Mouse (Mus musculus) kidney, embryonic 16.5 days (tissue): ENCODE data around the gene Cyp2b19. TPM values are rescaled to one million over a fixed set of nuclear protein-coding genes. Genes with fewer than 3 reads are reported as not detected.

Source experiments
- ATAC-seq: fragments of 200-750 bp; cut with Nextera tagmentation; 2 replicates; pipeline ENCODE4 v1.8.0; 2017; ENCODE audit warnings: moderate TSS enrichment; ENCODE audit not compliant: low FRiP score, low TSS enrichment
- H3K27ac ChIP-seq: fragments of 300-500 bp; sonication (generic); 2 replicates; pipeline ENCODE4 v1.5.1; 2014; ENCODE audit warnings: low read length
- H3K27me3 ChIP-seq: fragments of 300-500 bp; sonication (generic); 2 replicates; pipeline ENCODE4 v1.6.1; 2014; ENCODE audit warnings: low read length, control low read depth, mixed read lengths; ENCODE audit not compliant: insufficient read depth
- H3K36me3 ChIP-seq: fragments of 300-500 bp; sonication (generic); 2 replicates; pipeline ENCODE4 v1.6.1; 2014; ENCODE audit warnings: low read length, control low read depth, mixed read lengths; ENCODE audit not compliant: insufficient read depth
- H3K4me1 ChIP-seq: fragments of 300-500 bp; sonication (generic); 2 replicates; pipeline ENCODE4 v1.6.1; 2014; ENCODE audit warnings: low read length, control low read depth, mixed read lengths; ENCODE audit not compliant: insufficient read depth
- H3K4me2 ChIP-seq: fragments of 300-500 bp; sonication (generic); replicated peaks from 2 replicates; pipeline ENCODE4 v1.6.1; 2014; ENCODE audit warnings: low read depth, low read length
- H3K4me3 ChIP-seq: fragments of 300-500 bp; sonication (generic); 2 replicates; pipeline ENCODE4 v1.5.1; 2014; ENCODE audit warnings: mild to moderate bottlenecking, low read length
- H3K9ac ChIP-seq: fragments of 300-500 bp; sonication (generic); replicated peaks from 2 replicates; pipeline ENCODE4 v1.6.1; 2014; ENCODE audit warnings: low read length
- H3K9me3 ChIP-seq: fragments of 300-500 bp; sonication (generic); 2 replicates; pipeline ENCODE4 v1.6.1; 2016; ENCODE audit warnings: low read length, control low read depth
- WGBS: fragments of 180-500 bp; shearing (Covaris S2); extraction: QIAGEN DNeasy Blood & Tissue Kit; methylation state at CpG from one replicate; pipeline ENCODE4 v1.1.7; 2014; 5-methylcytosine and 5-hydroxymethylcytosine counted together
- polyA plus RNA-seq: library from polyadenylated mRNA; unstranded; fragments of >200 nt; fragmentation: Nextera tagmentation; extraction: Ambion mirVana; gene quantifications from 2 replicates; pipeline ENCODE4 v1.2.1, GENCODE M21; 2015

The Cyp2b19 gene
- not detected in 2 replicates for polyA plus RNA-seq

- ATAC-seq, result no peak
- H3K9ac ChIP-seq, result no peak within 1 kb of the TSS
- H3K27me3 ChIP-seq, result no peaks in the 10 kb centered on the region
- WGBS, result 86% methylated on average over 2 of the region's 2 CpGs
- H3K4me1 ChIP-seq, result no peaks in the 10 kb centered on the region
- 0 out of 2 replicates have a peak, but pooled peaks cover 2% of the 10 kb centered on the region for H3K9me3 ChIP-seq
- no peaks in the 10 kb centered on the region for H3K36me3 ChIP-seq
- H3K4me2 ChIP-seq, result no peak within 1 kb of the TSS
- H3K27ac ChIP-seq, result no peak within 1 kb of the TSS
- H3K4me3 ChIP-seq, result no peak within 1 kb of the TSS
These were observed at the start of gene Cyp2b19 for GRCm38 (mm10) chr7:26756842-26757241. Cyp2b19 (plus strand) TSS chr7:26757142.

- no peaks in the 10 kb centered on the region for H3K36me3 ChIP-seq
- no peaks in the 10 kb centered on the region for H3K27me3 ChIP-seq
- H3K9ac ChIP-seq, result no peak overlapping the region
- H3K4me2 ChIP-seq, result no peak overlapping the region
- no peak overlapping the region for H3K4me3 ChIP-seq
- WGBS, result 84% methylated on average over 11 of the region's 11 CpGs
- no peaks in the 10 kb centered on the region for H3K4me1 ChIP-seq
- no peak for ATAC-seq
- H3K27ac ChIP-seq, result no peak overlapping the region
- H3K9me3 ChIP-seq, result peaks cover 3% of the 10 kb centered on the region; the same call in 1 of the 2 replicates
These were observed 45.9 kb upstream of the Cyp2b19 start for GRCm38 (mm10) chr7:26711061-26711460.

GRCm38 (mm10) chr7:26738940-26739339 lies 18.0 kb upstream of the Cyp2b19 start:
- Histone ChIP-seq H3K27ac (no peak overlapping the region), H3K9me3 (no peaks in the 10 kb centered on the region), H3K36me3 (no peaks in the 10 kb centered on the region), H3K9ac (no peak overlapping the region), H3K4me2 (no peak overlapping the region), H3K4me1 (no peaks in the 10 kb centered on the region), H3K4me3 (no peak overlapping the region), H3K27me3 (no peaks in the 10 kb centered on the region)
- no peak for ATAC-seq

- WGBS, result 78% methylated on average over 4 of the region's 4 CpGs
- Histone ChIP-seq H3K36me3 (no peaks in the 10 kb centered on the region), H3K4me3 (no peak overlapping the region), H3K9ac (no peak overlapping the region), H3K9me3 (0 out of 2 replicates have a peak, but pooled peaks cover 3% of the 10 kb centered on the region), H3K4me2 (no peak overlapping the region), H3K27ac (no peak overlapping the region), H3K27me3 (no peaks in the 10 kb centered on the region), H3K4me1 (no peaks in the 10 kb centered on the region)
- ATAC-seq, result no peak
These were observed 13.0 kb upstream of the Cyp2b19 start for GRCm38 (mm10) chr7:26743948-26744347.

GRCm38 (mm10) chr7:26745486-26745885 lies 11.5 kb upstream of the Cyp2b19 start:
- H3K4me2 ChIP-seq, result no peak overlapping the region
- H3K9me3 ChIP-seq, result 0 out of 2 replicates have a peak, but pooled peaks cover 3% of the 10 kb centered on the region
- no peaks in the 10 kb centered on the region for H3K36me3 ChIP-seq
- H3K27ac ChIP-seq, result no peak overlapping the region
- WGBS, result 52% methylated on average over 1 of the region's 1 CpGs
- no peaks in the 10 kb centered on the region for H3K4me1 ChIP-seq
- no peak overlapping the region for H3K4me3 ChIP-seq
- no peak overlapping the region for H3K9ac ChIP-seq
- no peak for ATAC-seq
- no peaks in the 10 kb centered on the region for H3K27me3 ChIP-seq

GRCm38 (mm10) chr7:26767084-26767483 lies 10.1 kb downstream of the Cyp2b19 start:
- Histone ChIP-seq H3K4me1 (no peaks in the 10 kb centered on the region), H3K9ac (no peak overlapping the region), H3K27ac (no peak overlapping the region), H3K9me3 (no peaks in the 10 kb centered on the region), H3K27me3 (no peaks in the 10 kb centered on the region), H3K4me3 (no peak overlapping the region), H3K36me3 (no peaks in the 10 kb centered on the region), H3K4me2 (no peak overlapping the region)
- no peak for ATAC-seq
- WGBS, result 64% methylated on average over 1 of the region's 1 CpGs

GRCm38 (mm10) chr7:26769881-26770470 lies 13.0 kb downstream of the Cyp2b19 start:
- ATAC-seq, result no peak
- 76% methylated on average over 9 of the region's 9 CpGs for WGBS
- Histone ChIP-seq H3K36me3 (no peaks in the 10 kb centered on the region), H3K27ac (no peak overlapping the region), H3K9me3 (no peaks in the 10 kb centered on the region), H3K4me2 (no peak overlapping the region), H3K4me1 (no peaks in the 10 kb centered on the region), H3K27me3 (no peaks in the 10 kb centered on the region), H3K4me3 (no peak overlapping the region), H3K9ac (no peak overlapping the region)

GRCm38 (mm10) chr7:26772866-26773586 lies 16.1 kb downstream of the Cyp2b19 start:
- no peak overlapping the region for H3K4me3 ChIP-seq
- ATAC-seq, result no peak
- WGBS, result 89% methylated on average over 3 of the region's 3 CpGs
- no peaks in the 10 kb centered on the region for H3K36me3 ChIP-seq
- H3K9ac ChIP-seq, result no peak overlapping the region
- no peak overlapping the region for H3K4me2 ChIP-seq
- H3K27ac ChIP-seq, result no peak overlapping the region
- H3K27me3 ChIP-seq, result no peaks in the 10 kb centered on the region
- no peaks in the 10 kb centered on the region for H3K9me3 ChIP-seq
- H3K4me1 ChIP-seq, result no peaks in the 10 kb centered on the region

GRCm38 (mm10) chr7:26775866-26776265 lies 18.9 kb downstream of the Cyp2b19 start:
- peak; percentile 54 for ATAC-seq
- 9% methylated on average over 5 of the region's 6 CpGs for WGBS
- no peak overlapping the region for H3K4me3 ChIP-seq
- H3K9ac ChIP-seq, result no peak overlapping the region
- H3K27me3 ChIP-seq, result no peaks in the 10 kb centered on the region
- H3K9me3 ChIP-seq, result no peaks in the 10 kb centered on the region
- H3K4me1 ChIP-seq, result no peaks in the 10 kb centered on the region
- H3K36me3 ChIP-seq, result no peaks in the 10 kb centered on the region
- H3K4me2 ChIP-seq, result no peak overlapping the region
- no peak overlapping the region for H3K27ac ChIP-seq

- Histone ChIP-seq H3K4me2 (no peak overlapping the region), H3K9me3 (no peaks in the 10 kb centered on the region), H3K4me1 (no peaks in the 10 kb centered on the region), H3K9ac (no peak overlapping the region), H3K27ac (no peak overlapping the region), H3K27me3 (no peaks in the 10 kb centered on the region), H3K36me3 (no peaks in the 10 kb centered on the region), H3K4me3 (no peak overlapping the region)
- 46% methylated on average over 2 of the region's 2 CpGs for WGBS
- no peak for ATAC-seq
These were observed 20.9 kb downstream of the Cyp2b19 start for GRCm38 (mm10) chr7:26777806-26778205.
